8 mouse cellular contexts compared by ENCODE assay signal in the genomic region with DNA sequence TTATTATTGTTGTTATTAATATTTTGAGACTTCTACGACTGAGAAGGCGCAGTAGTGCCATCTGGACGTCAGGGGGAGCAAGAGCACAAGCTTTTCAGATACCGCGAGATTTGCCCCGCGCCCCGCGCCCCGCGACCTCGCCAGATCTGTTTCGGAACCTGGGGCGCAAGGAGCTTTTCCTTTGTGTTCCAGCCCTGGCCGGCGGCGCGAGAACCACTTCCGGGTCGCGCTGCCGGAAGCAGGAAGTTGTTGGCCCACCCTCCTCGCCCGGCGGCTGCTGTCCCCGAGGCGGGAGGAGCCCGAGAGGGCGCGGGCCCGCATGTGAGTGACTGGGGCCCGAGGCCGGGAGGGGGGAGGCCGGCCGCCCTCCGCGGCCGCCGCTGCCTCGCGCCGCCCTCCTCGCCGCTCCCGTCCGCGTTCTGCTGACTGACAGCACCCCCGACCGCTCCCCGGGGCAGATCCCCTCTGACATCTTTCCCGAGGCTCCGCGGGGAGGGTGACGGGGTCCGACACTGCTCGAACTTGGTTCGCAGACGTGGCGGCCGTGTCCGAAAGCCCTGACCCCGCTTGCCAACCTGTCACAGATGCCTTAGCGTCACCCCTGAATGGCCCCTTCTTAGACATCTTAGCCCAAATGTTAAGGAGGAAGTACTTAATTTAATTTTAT. TPM values are rescaled to one million over a fixed set of nuclear protein-coding genes. Genes with fewer than 3 reads are reported as not detected.
DNase-seq lines count a peak whose midpoint lies in the region; ATAC-seq lines count a peak whose summit lies in the region.

A gene (plus strand): TSS at position 107 of the 667 bp plus-strand sequence.

- under 1% methylated on average over 58 of the region's 63 CpGs for WGBS in hindbrain, embryonic 15.5 days

- DNase-seq in R1 (ENCODE audit: low read depth, low spot score) = peak; percentile 97
- peak; percentile 97 to 98 for DNase-seq in cerebellum, postnatal 25 days
- DNase-seq in frontal cortex, postnatal 36 days (ENCODE audit: low spot score in 2 of 2) = peak; percentile 93 to 97
- DNase-seq in left cerebral cortex, adult 11 months (ENCODE audit: low spot score) = peak; percentile 93
- DNase-seq in lung, postnatal 4 days = peak; percentile 97 to 98
- peak; percentile 93 for DNase-seq in retina, postnatal 7 days (ENCODE audit: low read depth, low spot score)
- peak; percentile 92 for DNase-seq in urinary bladder, adult 2 months (ENCODE audit: low spot score)

- H3K27me3 ChIP-seq in hindbrain, embryonic 15.5 days = no peaks in the 10 kb centered on the region

- peak within 1 kb of the TSS; percentile 70 for H3K4me3 ChIP-seq in hindbrain, embryonic 15.5 days

- peaks cover 30% of the 10 kb centered on the region for H3K4me1 ChIP-seq in hindbrain, embryonic 15.5 days (replicated peaks)

- H3K4me2 ChIP-seq in hindbrain, embryonic 15.5 days = peak within 1 kb of the TSS; percentile 66

- no peaks in the 10 kb centered on the region for H3K9me3 ChIP-seq in hindbrain, embryonic 15.5 days

- H3K9ac ChIP-seq in hindbrain, embryonic 15.5 days = peak within 1 kb of the TSS; percentile 77

- peak within 1 kb of the TSS; percentile 86 for H3K27ac ChIP-seq in hindbrain, embryonic 15.5 days (replicated peaks)

- peak; percentile 90 for ATAC-seq in hindbrain, embryonic 15.5 days (ENCODE audit: low FRiP score, low read depth)

- no peaks in the 10 kb centered on the region for H3K36me3 ChIP-seq in hindbrain, embryonic 15.5 days

RNA-seq across cellular contexts. Expression of the gene that starts here (rescaled TPM):
- polyA plus RNA-seq in hindbrain, embryonic 15.5 days (2015; fragmentation: Nextera tagmentation; extraction: Ambion mirVana) = 112 and 121 TPM in 2 replicates
- 94.6 and 101 TPM in 2 replicates for polyA plus RNA-seq in urinary bladder, adult 2 months (2012; rRNA removed)

Comparison
In these comparisons a context has a peak if more than half of its experiments do, and no peak if none do; other contexts are left out.
1. Peak in every context shown above with its lines: DNase-seq, ATAC-seq, H3K4me3 ChIP-seq and H3K27ac ChIP-seq.